Mouse (Mus musculus): ENCODE results near the gene Rec114. TPM values are rescaled to one million over a fixed set of nuclear protein-coding genes. Genes with fewer than 3 reads are reported as not detected.

The Rec114 gene
- polyA plus RNA-seq, 1 experiment from 2014 or later = 1.4 TPM

DNA sequence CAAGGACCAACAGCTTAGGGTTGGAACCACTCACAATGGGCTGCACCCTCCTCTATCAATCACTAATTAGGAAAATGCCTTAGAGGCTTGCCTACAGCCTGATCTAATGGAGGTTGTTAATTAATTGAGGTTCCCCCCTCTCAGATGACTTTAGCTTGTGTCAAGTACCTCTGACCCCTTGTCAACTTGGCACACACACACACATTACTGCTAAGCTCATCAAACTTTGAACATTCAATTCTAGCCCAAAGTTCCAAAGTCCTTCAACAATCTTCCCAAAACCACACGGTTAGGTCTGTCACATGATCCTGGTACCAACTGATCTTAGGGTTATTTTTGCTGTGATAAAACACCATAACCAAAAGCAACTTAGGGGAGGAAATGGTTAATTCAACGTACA is 26.9 kb downstream of the Rec114 start:
- no peak overlapping the region for H3K4me2 ChIP-seq
- H3K9ac ChIP-seq (replicated peaks) = no peak overlapping the region
- H3K27me3 ChIP-seq = no peaks in the 10 kb centered on the region; the same call in 1 of the 2 replicates
- H3K4me3 ChIP-seq (replicated peaks) = no peak overlapping the region
- no peaks in the 10 kb centered on the region for H3K36me3 ChIP-seq
- H3K27ac ChIP-seq = no peak overlapping the region
- 61% methylated on average over 2 of the region's 2 CpGs for WGBS
- no peak for ATAC-seq (ENCODE audit: insufficient number of reproducible peaks, insufficient read depth, low FRiP score, low TSS enrichment, low read depth)
- no peaks in the 10 kb centered on the region for H3K9me3 ChIP-seq
- no peaks in the 10 kb centered on the region for H3K4me1 ChIP-seq (replicated peaks)

DNA sequence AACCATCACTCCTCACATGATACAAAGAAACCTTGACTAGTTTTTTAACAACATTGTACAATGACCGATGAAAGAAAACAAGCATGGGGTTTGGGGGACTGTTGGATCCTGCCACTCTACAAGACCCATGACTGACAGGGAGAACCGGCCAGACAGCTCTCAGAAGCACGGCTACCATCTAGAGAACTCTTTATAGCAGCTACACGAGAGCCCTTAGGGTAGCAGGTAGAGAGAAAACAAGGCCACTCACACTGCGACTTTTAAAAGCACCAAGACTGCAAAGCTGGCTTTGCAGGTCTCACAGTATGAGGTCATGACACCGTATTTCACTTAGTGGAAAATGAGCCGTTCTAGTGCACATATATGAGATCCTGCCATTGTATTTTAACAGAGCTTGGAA is 33.1 kb downstream of the Rec114 start:
- no peaks in the 10 kb centered on the region for H3K27me3 ChIP-seq
- H3K36me3 ChIP-seq = no peaks in the 10 kb centered on the region
- H3K4me3 ChIP-seq (replicated peaks) = no peak overlapping the region
- H3K9me3 ChIP-seq = no peaks in the 10 kb centered on the region
- H3K4me2 ChIP-seq = no peak overlapping the region
- H3K27ac ChIP-seq = no peak overlapping the region
- no peak for ATAC-seq (ENCODE audit: insufficient number of reproducible peaks, insufficient read depth, low FRiP score, low TSS enrichment, low read depth)
- H3K9ac ChIP-seq (replicated peaks) = no peak overlapping the region
- H3K4me1 ChIP-seq (replicated peaks) = peaks cover 4% of the 10 kb centered on the region; the same call in 1 of the 2 replicates
- 68% methylated on average over 7 of the region's 7 CpGs for WGBS

DNA sequence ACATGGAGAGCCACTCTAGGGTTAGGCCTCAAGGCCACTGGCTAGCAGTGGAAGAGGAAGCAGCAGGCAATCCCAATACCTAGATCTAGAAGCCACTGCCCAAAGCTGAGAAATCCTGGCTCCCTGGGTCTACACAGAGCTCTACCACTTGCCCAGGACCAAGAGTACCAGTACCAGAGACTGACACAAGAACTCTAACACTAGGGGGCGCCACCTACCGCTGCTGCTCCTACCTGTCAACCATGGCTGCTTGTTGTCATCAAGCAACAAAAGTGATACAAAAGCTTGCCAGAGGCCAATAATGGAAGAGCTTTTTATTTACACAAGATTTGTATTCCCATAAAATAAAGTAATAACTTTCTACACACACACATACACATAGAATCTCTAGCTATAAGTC is 33.8 kb downstream of the Rec114 start:
- H3K4me1 ChIP-seq (replicated peaks) = peaks cover 4% of the 10 kb centered on the region; the same call in 1 of the 2 replicates
- no peak for ATAC-seq (ENCODE audit: insufficient number of reproducible peaks, insufficient read depth, low FRiP score, low TSS enrichment, low read depth)
- H3K9me3 ChIP-seq = no peaks in the 10 kb centered on the region
- WGBS = 9% methylated on average over 2 of the region's 2 CpGs
- no peaks in the 10 kb centered on the region for H3K27me3 ChIP-seq
- H3K4me2 ChIP-seq = no peak overlapping the region
- H3K27ac ChIP-seq = no peak overlapping the region
- H3K4me3 ChIP-seq (replicated peaks) = no peak overlapping the region
- H3K36me3 ChIP-seq = no peaks in the 10 kb centered on the region
- no peak overlapping the region for H3K9ac ChIP-seq (replicated peaks)

DNA sequence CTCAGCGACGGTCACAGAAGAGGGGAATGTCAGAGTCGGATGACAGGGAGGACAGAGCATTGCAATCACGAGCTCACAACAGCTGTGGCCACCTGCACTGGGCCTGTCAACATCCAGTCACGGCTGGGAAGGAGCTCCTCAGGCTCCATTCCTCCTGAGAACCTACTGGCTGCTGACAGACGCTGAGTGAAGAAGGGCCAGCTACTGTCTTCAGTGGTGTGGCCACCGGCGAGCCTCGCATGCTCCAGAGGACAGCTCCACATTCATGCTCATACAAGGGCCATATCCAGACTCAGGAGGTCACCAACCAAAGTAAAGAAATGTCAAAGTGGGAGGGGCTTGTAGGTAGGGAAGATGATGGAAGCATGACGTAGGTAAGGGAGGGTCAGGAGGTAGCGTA is 36.0 kb downstream of the Rec114 start:
- Histone ChIP-seq H3K4me1 (replicated peaks) (peaks cover 10% of the 10 kb centered on the region; the same call in 1 of the 2 replicates), H3K27me3 (no peaks in the 10 kb centered on the region), H3K4me3 (replicated peaks) (no peak overlapping the region), H3K27ac (no peak overlapping the region), H3K9me3 (no peaks in the 10 kb centered on the region), H3K36me3 (no peaks in the 10 kb centered on the region), H3K4me2 (no peak overlapping the region), H3K9ac (replicated peaks) (no peak overlapping the region)
- no peak for ATAC-seq (ENCODE audit: insufficient number of reproducible peaks, insufficient read depth, low FRiP score, low TSS enrichment, low read depth)
- 77% methylated on average over 11 of the region's 11 CpGs for WGBS

DNA sequence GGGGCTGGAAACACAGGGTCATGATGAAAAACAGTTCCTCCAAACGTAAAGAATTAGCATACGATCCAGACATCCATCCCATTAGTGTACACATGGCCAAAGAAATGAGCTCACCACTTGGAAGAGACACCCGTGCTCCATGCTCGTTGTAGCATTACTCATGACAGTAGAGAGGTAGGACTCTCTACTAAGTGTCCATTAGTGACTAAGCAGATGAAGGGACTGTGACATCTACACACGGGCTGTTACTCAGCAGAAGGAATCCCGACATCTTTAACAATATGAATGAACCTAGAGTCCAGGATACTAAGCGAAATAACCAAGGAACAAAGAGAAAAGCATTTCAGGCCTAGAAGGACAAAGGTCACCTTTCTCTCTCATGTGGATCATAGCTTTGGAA is 37.7 kb downstream of the Rec114 start:
- Histone ChIP-seq H3K36me3 (no peaks in the 10 kb centered on the region), H3K27ac (no peak overlapping the region), H3K27me3 (no peaks in the 10 kb centered on the region), H3K9ac (replicated peaks) (no peak overlapping the region), H3K4me3 (replicated peaks) (no peak overlapping the region), H3K4me1 (replicated peaks) (peaks cover 10% of the 10 kb centered on the region; the same call in 1 of the 2 replicates), H3K4me2 (no peak overlapping the region), H3K9me3 (no peaks in the 10 kb centered on the region)
- 86% methylated on average over 7 of the region's 7 CpGs for WGBS
- no peak for ATAC-seq (ENCODE audit: insufficient number of reproducible peaks, insufficient read depth, low FRiP score, low TSS enrichment, low read depth)

DNA sequence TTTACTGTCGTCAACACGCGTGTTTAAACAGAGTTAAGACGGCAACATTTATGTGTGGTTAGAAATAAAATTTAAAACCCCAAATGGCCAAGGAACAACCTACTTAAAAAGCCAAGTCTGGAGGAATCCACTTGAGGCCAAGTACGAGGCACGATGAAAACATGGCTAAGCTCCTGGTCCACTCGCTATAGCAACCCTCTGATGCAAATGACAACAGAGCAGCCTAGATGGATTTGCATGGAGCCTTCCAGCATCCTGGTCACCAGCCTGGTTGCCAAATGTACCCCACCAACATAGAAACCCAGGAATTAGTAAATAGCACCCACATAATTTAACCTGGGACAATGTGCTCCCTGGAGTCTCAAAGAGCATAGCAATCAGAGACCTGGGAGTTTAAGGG is 40.0 kb downstream of the Rec114 start:
- Histone ChIP-seq H3K9me3 (no peaks in the 10 kb centered on the region), H3K4me1 (replicated peaks) (peaks cover 10% of the 10 kb centered on the region; the same call in 1 of the 2 replicates)
- 86% methylated on average over 7 of the region's 7 CpGs for WGBS

DNA sequence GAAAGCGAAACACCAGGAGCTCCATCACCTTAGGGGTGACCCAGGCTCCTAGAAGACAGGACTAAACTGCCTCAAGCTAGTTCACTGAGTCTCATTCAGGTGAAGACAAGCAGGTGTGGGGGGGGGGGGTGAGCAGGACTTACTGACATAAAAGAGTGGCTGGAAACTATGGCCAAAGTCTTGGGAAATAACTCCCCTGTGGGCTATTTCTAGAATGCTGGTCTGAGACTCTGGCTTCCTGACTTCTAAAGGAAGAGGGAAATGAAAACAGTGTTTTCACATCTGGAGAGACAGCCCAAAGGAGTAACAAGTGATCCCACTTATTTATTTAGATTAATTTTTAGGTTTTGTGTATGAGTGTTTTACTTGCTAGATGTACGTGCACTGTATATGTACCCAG is 42.0 kb downstream of the Rec114 start:
- 84% methylated on average over 2 of the region's 2 CpGs for WGBS
- Histone ChIP-seq H3K4me1 (replicated peaks) (0 out of 2 replicates have a peak, but pooled peaks cover 6% of the 10 kb centered on the region), H3K27ac (no peak overlapping the region), H3K9me3 (no peaks in the 10 kb centered on the region), H3K27me3 (no peaks in the 10 kb centered on the region), H3K4me3 (replicated peaks) (no peak overlapping the region), H3K36me3 (no peaks in the 10 kb centered on the region), H3K9ac (replicated peaks) (no peak overlapping the region), H3K4me2 (no peak overlapping the region)
- no peak for ATAC-seq (ENCODE audit: insufficient number of reproducible peaks, insufficient read depth, low FRiP score, low TSS enrichment, low read depth)

More for the DNA sequence above, 40.0 kb downstream of the Rec114 start:
- Histone ChIP-seq H3K4me3 (replicated peaks) (no peak overlapping the region), H3K27me3 (no peaks in the 10 kb centered on the region), H3K9ac (replicated peaks) (no peak overlapping the region), H3K4me2 (no peak overlapping the region), H3K36me3 (no peaks in the 10 kb centered on the region), H3K27ac (no peak overlapping the region)
- no peak for ATAC-seq (ENCODE audit: insufficient number of reproducible peaks, insufficient read depth, low FRiP score, low TSS enrichment, low read depth)

DNA sequence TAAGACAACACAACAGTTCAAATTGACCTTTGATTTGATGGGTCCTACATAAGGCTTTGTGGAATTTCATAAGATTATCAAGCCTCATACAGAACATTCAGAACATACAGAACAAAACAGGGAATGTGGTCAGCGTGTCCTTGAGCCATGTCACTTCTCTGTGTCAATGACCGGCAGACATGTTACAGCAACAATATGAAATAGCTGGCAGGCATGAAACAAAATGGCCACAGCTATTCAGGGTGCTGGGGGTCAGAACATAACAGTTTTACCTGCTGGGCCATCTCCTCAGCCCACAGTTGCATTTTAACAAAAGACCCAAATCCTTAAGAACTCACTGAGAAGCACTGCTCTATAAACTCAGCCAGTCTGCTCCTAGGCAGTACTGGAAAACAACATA is 45.3 kb downstream of the Rec114 start:
- no peak for ATAC-seq (ENCODE audit: insufficient number of reproducible peaks, insufficient read depth, low FRiP score, low TSS enrichment, low read depth)
- Histone ChIP-seq H3K36me3 (no peaks in the 10 kb centered on the region), H3K27ac (no peak overlapping the region), H3K27me3 (no peaks in the 10 kb centered on the region), H3K4me1 (replicated peaks) (no peaks in the 10 kb centered on the region), H3K9me3 (peaks cover 7% of the 10 kb centered on the region; the same call in 1 of the 2 replicates), H3K4me2 (no peak overlapping the region), H3K4me3 (replicated peaks) (no peak overlapping the region), H3K9ac (replicated peaks) (no peak overlapping the region)
- 95% methylated on average over 2 of the region's 2 CpGs for WGBS

DNA sequence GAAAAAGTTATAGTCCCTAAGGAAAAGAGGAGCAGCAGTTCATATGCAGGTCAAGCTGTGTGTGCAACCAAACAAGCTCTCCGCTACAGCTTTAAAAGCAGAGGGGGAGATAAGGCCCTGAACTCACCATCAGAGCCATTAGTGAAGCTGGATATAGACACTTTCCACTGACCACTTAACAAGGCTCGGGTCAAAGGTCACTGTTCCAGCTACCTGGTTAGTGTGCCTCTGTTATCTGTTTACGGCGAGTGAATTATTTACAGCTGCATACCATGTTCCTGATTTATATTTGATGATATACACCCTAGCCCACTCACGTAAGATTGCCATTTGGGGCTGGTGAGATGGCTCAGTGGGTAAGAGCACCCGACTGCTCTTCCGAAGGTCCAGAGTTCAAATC is 52.3 kb downstream of the Rec114 start:
- 62% methylated on average over 7 of the region's 7 CpGs for WGBS
- no peak for ATAC-seq (ENCODE audit: insufficient number of reproducible peaks, insufficient read depth, low FRiP score, low TSS enrichment, low read depth)
- H3K4me1 ChIP-seq (replicated peaks) = peaks cover 18% of the 10 kb centered on the region

DNA sequence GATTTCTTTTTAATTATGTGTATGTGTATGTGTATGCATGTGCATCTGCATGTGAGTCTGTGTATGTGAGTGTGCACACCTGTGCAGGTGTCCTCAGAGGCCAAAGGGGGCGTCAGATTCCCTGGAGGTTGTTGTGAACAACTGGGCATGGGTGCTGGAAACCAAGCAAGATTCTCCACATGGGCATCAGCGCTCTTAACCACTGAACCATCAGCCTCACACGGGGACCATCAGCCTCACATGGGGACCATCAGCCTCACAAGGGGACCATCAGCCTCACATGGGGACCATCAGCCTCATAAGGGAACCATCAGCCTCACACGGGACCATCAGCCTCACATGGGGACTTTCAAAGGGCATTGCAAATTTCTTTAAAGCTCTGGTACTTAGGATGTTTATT is 53.1 kb downstream of the Rec114 start:
- Histone ChIP-seq H3K27me3 (no peaks in the 10 kb centered on the region), H3K4me2 (no peak overlapping the region), H3K9me3 (peaks cover 7% of the 10 kb centered on the region; the same call in 1 of the 2 replicates), H3K36me3 (no peaks in the 10 kb centered on the region), H3K4me1 (replicated peaks) (peaks cover 18% of the 10 kb centered on the region), H3K27ac (no peak overlapping the region), H3K9ac (replicated peaks) (no peak overlapping the region), H3K4me3 (replicated peaks) (no peak overlapping the region)
- no peak for ATAC-seq (ENCODE audit: insufficient number of reproducible peaks, insufficient read depth, low FRiP score, low TSS enrichment, low read depth)
- 83% methylated on average over 4 of the region's 4 CpGs for WGBS

More for the DNA sequence above, 52.3 kb downstream of the Rec114 start:
- Histone ChIP-seq H3K4me2 (no peak overlapping the region), H3K9me3 (peaks cover 7% of the 10 kb centered on the region; the same call in 1 of the 2 replicates), H3K27me3 (no peaks in the 10 kb centered on the region), H3K4me3 (replicated peaks) (no peak overlapping the region), H3K36me3 (no peaks in the 10 kb centered on the region), H3K9ac (replicated peaks) (no peak overlapping the region), H3K27ac (no peak overlapping the region)

DNA sequence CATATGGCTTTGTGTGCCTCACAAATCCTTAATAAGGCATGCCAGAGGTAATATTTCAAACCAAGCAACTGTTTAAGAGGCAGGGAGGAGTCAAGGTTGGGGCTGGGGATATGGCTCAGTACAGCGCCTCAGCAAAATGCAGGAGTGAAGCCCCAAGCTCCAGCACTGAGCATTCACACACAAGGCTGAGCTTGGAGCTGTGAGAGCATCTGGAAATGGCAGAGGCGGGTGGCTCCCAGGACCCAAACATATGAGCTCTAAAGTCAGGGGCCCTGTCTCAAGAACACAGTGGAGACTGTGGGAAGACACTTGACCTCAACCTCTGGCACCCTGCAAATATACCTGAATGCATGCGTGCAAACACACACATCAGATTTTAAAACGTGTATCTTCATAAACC is 55.7 kb downstream of the Rec114 start:
- ATAC-seq (ENCODE audit: insufficient number of reproducible peaks, insufficient read depth, low FRiP score, low TSS enrichment, low read depth) = no peak

DNA sequence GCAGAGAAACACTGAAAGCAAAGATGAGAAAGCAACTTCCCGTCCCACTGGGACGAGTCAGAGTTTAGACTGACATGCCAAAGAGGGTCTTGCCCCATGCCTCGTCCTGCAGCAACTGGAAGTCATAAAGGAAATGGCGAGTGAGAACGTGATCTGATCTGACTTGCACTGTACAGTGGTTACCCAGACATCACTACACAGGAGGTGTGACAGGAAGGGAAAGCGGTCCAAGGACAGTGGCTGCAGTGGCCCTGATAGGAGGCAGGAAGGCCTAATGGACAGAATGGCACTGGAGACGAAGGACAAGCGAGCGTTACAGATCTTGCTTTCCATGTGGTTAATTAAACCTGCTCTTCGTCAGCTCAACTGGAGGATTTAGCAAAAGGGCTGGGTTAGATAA is 58.5 kb downstream of the Rec114 start:
- no peak overlapping the region for H3K27ac ChIP-seq
- ATAC-seq (ENCODE audit: insufficient number of reproducible peaks, insufficient read depth, low FRiP score, low TSS enrichment, low read depth) = no peak
- H3K9ac ChIP-seq (replicated peaks) = no peak overlapping the region
- H3K27me3 ChIP-seq = no peaks in the 10 kb centered on the region
- WGBS = 86% methylated on average over 10 of the region's 10 CpGs
- no peaks in the 10 kb centered on the region for H3K36me3 ChIP-seq
- H3K9me3 ChIP-seq = no peaks in the 10 kb centered on the region
- no peak overlapping the region for H3K4me3 ChIP-seq (replicated peaks)
- H3K4me2 ChIP-seq = no peak overlapping the region
- H3K4me1 ChIP-seq (replicated peaks) = peaks cover 18% of the 10 kb centered on the region

More for the DNA sequence above, 55.7 kb downstream of the Rec114 start:
- H3K27me3 ChIP-seq = no peaks in the 10 kb centered on the region
- no peak overlapping the region for H3K4me2 ChIP-seq
- H3K4me3 ChIP-seq (replicated peaks) = no peak overlapping the region
- 65% methylated on average over 4 of the region's 4 CpGs for WGBS
- 0 out of 2 replicates have a peak overlapping the region, but pooled peaks have one; percentile 42 for H3K27ac ChIP-seq
- peaks cover 18% of the 10 kb centered on the region for H3K4me1 ChIP-seq (replicated peaks)
- H3K9ac ChIP-seq (replicated peaks) = no peak overlapping the region
- no peaks in the 10 kb centered on the region for H3K9me3 ChIP-seq
- no peaks in the 10 kb centered on the region for H3K36me3 ChIP-seq

Data from limb, embryonic 12.5 days (tissue).